Mouse (Mus musculus): ENCODE measurements at regions not wholly inside any gene's neighbourhood (a gene's known extent, or its start where the extent isn't known, plus 50 kb on each side); places are given as distances from the start of the nearest gene placed in this dataset.

GRCm38 (mm10) chr17:67548966-67549700 is 83.4 kb downstream of the Lrrc30 start:
- H3K4me3 ChIP-seq (ENCODE audit: low read depth, low read length): no peak overlapping the region
- H3K4me1 ChIP-seq (ENCODE audit: control insufficient read depth, insufficient read depth, low read length): no peaks in the 10 kb centered on the region
- no peaks in the 10 kb centered on the region for H3K36me3 ChIP-seq (ENCODE audit: control insufficient read depth, insufficient read depth, low read length)
- H3K27ac ChIP-seq (replicated peaks; ENCODE audit: low read depth, low read length): no peak overlapping the region
- ATAC-seq (ENCODE audit: insufficient number of reproducible peaks, low FRiP score, low TSS enrichment, low read depth) (no peak), DNase-seq (ENCODE audit: low spot score) (no peak)
- H3K27me3 ChIP-seq (ENCODE audit: control insufficient read depth, insufficient read depth, low read length): no peaks in the 10 kb centered on the region
- H3K9ac ChIP-seq (ENCODE audit: low read length): no peak overlapping the region
- WGBS: 49% methylated on average over 11 of the region's 11 CpGs
- no peak overlapping the region for H3K4me2 ChIP-seq (ENCODE audit: low read depth, severe bottlenecking)
- H3K9me3 ChIP-seq (ENCODE audit: control insufficient read depth, low read length): no peaks in the 10 kb centered on the region

GRCm38 (mm10) chr17:67544410-67544809 is 88.1 kb downstream of the Lrrc30 start:
- Histone ChIP-seq H3K9me3 (ENCODE audit: control insufficient read depth, low read length) (no peaks in the 10 kb centered on the region), H3K36me3 (ENCODE audit: control insufficient read depth, insufficient read depth, low read length) (no peaks in the 10 kb centered on the region), H3K9ac (ENCODE audit: low read length) (no peak overlapping the region), H3K27ac (replicated peaks; ENCODE audit: low read depth, low read length) (no peak overlapping the region), H3K4me3 (ENCODE audit: low read depth, low read length) (no peak overlapping the region), H3K4me2 (ENCODE audit: low read depth, severe bottlenecking) (no peak overlapping the region), H3K4me1 (ENCODE audit: control insufficient read depth, insufficient read depth, low read length) (no peaks in the 10 kb centered on the region), H3K27me3 (ENCODE audit: control insufficient read depth, insufficient read depth, low read length) (no peaks in the 10 kb centered on the region)
- no peak for ATAC-seq (ENCODE audit: insufficient number of reproducible peaks, low FRiP score, low TSS enrichment, low read depth)
- DNase-seq (ENCODE audit: low spot score): no peak
- WGBS: 84% methylated on average over 7 of the region's 7 CpGs

GRCm38 (mm10) chr17:67532331-67532730 is 100.2 kb downstream of the Lrrc30 start:
- no peak overlapping the region for H3K9ac ChIP-seq (ENCODE audit: low read length)
- no peaks in the 10 kb centered on the region for H3K27me3 ChIP-seq (ENCODE audit: control insufficient read depth, insufficient read depth, low read length)
- no peaks in the 10 kb centered on the region for H3K4me1 ChIP-seq (ENCODE audit: control insufficient read depth, insufficient read depth, low read length)
- no peak overlapping the region for H3K27ac ChIP-seq (replicated peaks; ENCODE audit: low read depth, low read length)
- ATAC-seq (ENCODE audit: insufficient number of reproducible peaks, low FRiP score, low TSS enrichment, low read depth): no peak
- DNase-seq (ENCODE audit: low spot score): no peak
- no peaks in the 10 kb centered on the region for H3K9me3 ChIP-seq (ENCODE audit: control insufficient read depth, low read length)
- no peak overlapping the region for H3K4me3 ChIP-seq (ENCODE audit: low read depth, low read length)
- no peak overlapping the region for H3K4me2 ChIP-seq (ENCODE audit: low read depth, severe bottlenecking)
- no peaks in the 10 kb centered on the region for H3K36me3 ChIP-seq (ENCODE audit: control insufficient read depth, insufficient read depth, low read length)

- Histone ChIP-seq H3K27me3 (ENCODE audit: control insufficient read depth, insufficient read depth, low read length) (no peaks in the 10 kb centered on the region), H3K4me2 (ENCODE audit: low read depth, severe bottlenecking) (no peak overlapping the region), H3K4me3 (ENCODE audit: low read depth, low read length) (no peak overlapping the region), H3K9me3 (ENCODE audit: control insufficient read depth, low read length) (no peaks in the 10 kb centered on the region), H3K36me3 (ENCODE audit: control insufficient read depth, insufficient read depth, low read length) (no peaks in the 10 kb centered on the region), H3K27ac (replicated peaks; ENCODE audit: low read depth, low read length) (no peak overlapping the region), H3K9ac (ENCODE audit: low read length) (no peak overlapping the region), H3K4me1 (ENCODE audit: control insufficient read depth, insufficient read depth, low read length) (no peaks in the 10 kb centered on the region)
- no peak for ATAC-seq (ENCODE audit: insufficient number of reproducible peaks, low FRiP score, low TSS enrichment, low read depth)
- no peak for DNase-seq (ENCODE audit: low spot score)
- WGBS: 74% methylated on average over 8 of the region's 8 CpGs
Measured at GRCm38 (mm10) chr17:67520848-67521411, 111.6 kb downstream of the Lrrc30 start.

GRCm38 (mm10) chr17:67515601-67516147 is 116.8 kb downstream of the Lrrc30 start:
- H3K4me1 ChIP-seq (ENCODE audit: control insufficient read depth, insufficient read depth, low read length): no peaks in the 10 kb centered on the region
- no peak overlapping the region for H3K9ac ChIP-seq (ENCODE audit: low read length)
- no peak overlapping the region for H3K4me2 ChIP-seq (ENCODE audit: low read depth, severe bottlenecking)
- ATAC-seq (ENCODE audit: insufficient number of reproducible peaks, low FRiP score, low TSS enrichment, low read depth): no peak
- no peaks in the 10 kb centered on the region for H3K27me3 ChIP-seq (ENCODE audit: control insufficient read depth, insufficient read depth, low read length)
- H3K27ac ChIP-seq (replicated peaks; ENCODE audit: low read depth, low read length): no peak overlapping the region
- H3K9me3 ChIP-seq (ENCODE audit: control insufficient read depth, low read length): no peaks in the 10 kb centered on the region
- H3K4me3 ChIP-seq (ENCODE audit: low read depth, low read length): no peak overlapping the region
- no peaks in the 10 kb centered on the region for H3K36me3 ChIP-seq (ENCODE audit: control insufficient read depth, insufficient read depth, low read length)
- DNase-seq (ENCODE audit: low spot score): no peak
- WGBS: 74% methylated on average over 7 of the region's 7 CpGs

- ATAC-seq (ENCODE audit: insufficient number of reproducible peaks, low FRiP score, low TSS enrichment, low read depth): no peak
- no peak overlapping the region for H3K9ac ChIP-seq (ENCODE audit: low read length)
- DNase-seq (ENCODE audit: low spot score): no peak
Measured at GRCm38 (mm10) chr17:67514387-67515241, 117.9 kb downstream of the Lrrc30 start.

GRCm38 (mm10) chr17:67512699-67513450 is 119.6 kb downstream of the Lrrc30 start:
- Histone ChIP-seq H3K4me3 (ENCODE audit: low read depth, low read length) (no peak overlapping the region), H3K9me3 (ENCODE audit: control insufficient read depth, low read length) (no peaks in the 10 kb centered on the region), H3K27me3 (ENCODE audit: control insufficient read depth, insufficient read depth, low read length) (no peaks in the 10 kb centered on the region), H3K4me1 (ENCODE audit: control insufficient read depth, insufficient read depth, low read length) (no peaks in the 10 kb centered on the region), H3K9ac (ENCODE audit: low read length) (no peak overlapping the region), H3K27ac (replicated peaks; ENCODE audit: low read depth, low read length) (0 out of 2 replicates have a peak overlapping the region, but pooled peaks have one; percentile 4), H3K4me2 (ENCODE audit: low read depth, severe bottlenecking) (no peak overlapping the region), H3K36me3 (ENCODE audit: control insufficient read depth, insufficient read depth, low read length) (no peaks in the 10 kb centered on the region)
- ATAC-seq (ENCODE audit: insufficient number of reproducible peaks, low FRiP score, low TSS enrichment, low read depth): no peak
- WGBS: 77% methylated on average over 6 of the region's 6 CpGs
- no peak for DNase-seq (ENCODE audit: low spot score)

More at GRCm38 (mm10) chr17:67514387-67515241, 117.9 kb downstream of the Lrrc30 start:
- H3K27me3 ChIP-seq (ENCODE audit: control insufficient read depth, insufficient read depth, low read length): no peaks in the 10 kb centered on the region
- H3K27ac ChIP-seq (replicated peaks; ENCODE audit: low read depth, low read length): no peak overlapping the region
- H3K4me2 ChIP-seq (ENCODE audit: low read depth, severe bottlenecking): no peak overlapping the region
- no peak overlapping the region for H3K4me3 ChIP-seq (ENCODE audit: low read depth, low read length)
- WGBS: 64% methylated on average over 9 of the region's 9 CpGs
- no peaks in the 10 kb centered on the region for H3K4me1 ChIP-seq (ENCODE audit: control insufficient read depth, insufficient read depth, low read length)
- no peaks in the 10 kb centered on the region for H3K9me3 ChIP-seq (ENCODE audit: control insufficient read depth, low read length)
- H3K36me3 ChIP-seq (ENCODE audit: control insufficient read depth, insufficient read depth, low read length): no peaks in the 10 kb centered on the region

GRCm38 (mm10) chr17:67512008-67512407 is 120.5 kb downstream of the Lrrc30 start:
- WGBS: 74% methylated on average over 6 of the region's 6 CpGs
- ATAC-seq (ENCODE audit: insufficient number of reproducible peaks, low FRiP score, low TSS enrichment, low read depth) (no peak), DNase-seq (ENCODE audit: low spot score) (no peak)
- H3K4me2 ChIP-seq (ENCODE audit: low read depth, severe bottlenecking): no peak overlapping the region
- no peak overlapping the region for H3K9ac ChIP-seq (ENCODE audit: low read length)
- H3K36me3 ChIP-seq (ENCODE audit: control insufficient read depth, insufficient read depth, low read length): no peaks in the 10 kb centered on the region
- no peak overlapping the region for H3K4me3 ChIP-seq (ENCODE audit: low read depth, low read length)
- H3K4me1 ChIP-seq (ENCODE audit: control insufficient read depth, insufficient read depth, low read length): no peaks in the 10 kb centered on the region
- no peak overlapping the region for H3K27ac ChIP-seq (replicated peaks; ENCODE audit: low read depth, low read length)
- no peaks in the 10 kb centered on the region for H3K27me3 ChIP-seq (ENCODE audit: control insufficient read depth, insufficient read depth, low read length)
- no peaks in the 10 kb centered on the region for H3K9me3 ChIP-seq (ENCODE audit: control insufficient read depth, low read length)

Data from limb, embryonic 11.5 days (tissue).